Mouse (Mus musculus): ENCODE data around the gene Tspan18.
A peak's percentile ranks its signal among the peaks of the same experiment; 100 is the strongest.

Gene Tspan18

DNA sequence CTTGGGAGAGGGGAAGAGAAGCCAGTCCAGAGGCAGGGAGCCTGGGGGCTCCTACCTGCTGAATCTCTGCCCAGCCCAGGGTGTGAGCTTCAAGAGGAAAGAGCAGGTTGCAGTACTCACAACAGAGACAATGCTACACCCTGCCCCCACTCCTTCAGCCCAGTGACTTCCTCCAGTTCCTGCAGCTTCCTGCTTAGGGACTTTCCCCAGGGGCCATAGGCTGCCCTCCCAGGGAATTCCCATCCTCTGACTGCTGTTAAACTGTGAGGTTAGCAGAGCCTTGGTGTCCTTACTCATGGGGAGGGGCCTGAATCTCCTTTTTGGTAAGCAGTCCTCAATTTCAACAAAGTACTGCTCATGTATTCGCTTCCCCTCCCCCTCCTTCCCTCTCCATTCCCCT lies 120.1 kb downstream of the Tspan18 start:
- peak; percentile 46 for DNase-seq

DNA sequence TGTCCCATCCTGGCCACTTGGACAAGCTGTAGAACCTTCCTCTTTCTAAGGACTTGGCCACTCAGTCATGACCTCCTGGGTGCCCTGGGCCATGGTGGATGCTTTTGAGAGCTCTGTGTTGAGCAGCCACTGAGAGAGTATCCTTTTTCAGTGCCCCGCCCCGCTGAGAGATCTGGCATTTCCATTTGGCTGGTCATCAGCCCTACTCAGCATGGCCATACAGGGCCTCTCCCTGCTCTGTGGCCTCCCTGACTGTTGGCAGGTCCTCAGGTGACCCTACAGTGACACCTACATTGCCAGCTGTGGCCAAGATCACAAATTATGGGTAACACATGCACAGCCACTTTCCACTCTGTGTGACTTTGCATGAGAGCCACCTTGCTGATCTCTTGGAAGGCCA lies 121.4 kb downstream of the Tspan18 start:
- DNase-seq: peak; percentile 19

DNA sequence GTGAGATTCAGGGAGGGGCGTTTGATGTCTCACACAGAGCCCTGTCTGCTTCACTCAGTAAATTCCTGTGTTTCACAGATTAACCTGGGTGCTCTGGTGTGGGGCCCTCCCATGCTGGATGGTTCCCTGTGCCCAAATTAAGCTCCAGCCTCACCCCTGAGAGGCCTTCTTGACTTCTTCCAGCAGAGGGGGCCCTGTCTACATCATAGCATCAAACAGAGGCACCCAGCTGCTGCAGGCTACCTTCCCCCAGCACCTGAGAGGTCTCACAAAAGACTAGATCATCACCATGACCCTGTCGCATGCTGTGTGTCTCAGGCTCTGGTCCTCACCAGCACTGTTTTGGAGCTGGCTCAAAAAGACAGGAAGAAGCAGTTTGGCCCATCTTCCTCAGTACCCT lies 121.9 kb downstream of the Tspan18 start:
- DNase-seq: peak; percentile 25

DNA sequence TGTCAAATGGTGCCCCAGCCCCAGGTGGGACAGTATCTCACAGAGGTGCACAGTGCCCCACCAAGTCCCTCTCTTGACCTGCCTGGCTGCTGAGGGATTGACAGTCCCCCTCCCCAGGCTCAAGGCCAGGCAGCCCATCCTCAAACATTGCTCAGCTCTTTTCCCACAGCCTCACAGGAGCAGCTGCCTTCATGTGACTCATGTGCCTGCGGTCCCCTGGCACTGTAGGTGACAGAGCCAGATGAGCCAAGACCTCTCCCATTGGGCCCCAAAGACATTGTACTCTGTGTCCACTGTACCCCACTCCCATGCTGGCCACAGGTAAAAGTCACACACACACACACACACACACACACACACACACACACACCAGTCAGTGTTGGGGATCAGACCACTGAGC lies 128.2 kb downstream of the Tspan18 start:
- DNase-seq: no peak

DNA sequence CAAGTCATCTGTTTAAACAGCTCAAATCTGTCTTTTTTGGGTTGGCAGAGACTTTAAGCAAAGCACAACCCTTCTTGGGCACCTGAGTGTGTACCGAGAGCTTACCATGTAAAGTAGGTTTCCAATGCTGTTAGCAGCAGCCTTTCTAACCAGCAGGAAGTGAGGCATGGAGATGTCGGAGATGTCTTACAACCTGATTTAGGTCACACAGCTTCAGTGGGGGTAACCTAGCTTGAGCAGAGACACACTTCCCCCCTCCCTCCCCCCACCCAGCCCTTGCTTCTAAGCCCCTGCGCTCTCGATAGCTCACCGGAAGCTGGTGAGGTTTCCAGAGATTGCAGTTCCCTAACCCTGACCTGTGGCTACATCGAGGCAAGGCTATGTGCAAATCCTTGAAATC lies 129.7 kb downstream of the Tspan18 start:
- no peak for DNase-seq

DNA sequence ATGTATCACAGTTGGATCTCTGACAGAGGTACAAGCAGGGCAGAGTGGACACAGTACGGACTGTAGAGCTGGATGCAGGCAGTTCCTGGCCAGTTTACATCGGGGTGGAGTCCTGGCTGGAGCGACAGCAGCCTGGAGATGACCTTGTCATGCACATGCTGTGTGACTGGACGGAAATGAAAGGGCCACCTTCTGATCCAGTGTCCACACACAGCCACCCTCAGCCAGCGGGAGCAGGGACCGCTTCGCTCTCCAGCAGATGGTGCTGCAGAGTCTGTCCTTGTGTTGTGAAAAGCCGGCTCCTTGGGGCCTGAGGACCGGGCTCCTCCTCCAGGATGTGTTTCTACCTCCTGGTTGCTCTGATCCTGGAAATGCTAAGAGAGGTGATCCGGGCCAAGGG lies 130.6 kb downstream of the Tspan18 start:
- DNase-seq: peak; percentile 88

DNA sequence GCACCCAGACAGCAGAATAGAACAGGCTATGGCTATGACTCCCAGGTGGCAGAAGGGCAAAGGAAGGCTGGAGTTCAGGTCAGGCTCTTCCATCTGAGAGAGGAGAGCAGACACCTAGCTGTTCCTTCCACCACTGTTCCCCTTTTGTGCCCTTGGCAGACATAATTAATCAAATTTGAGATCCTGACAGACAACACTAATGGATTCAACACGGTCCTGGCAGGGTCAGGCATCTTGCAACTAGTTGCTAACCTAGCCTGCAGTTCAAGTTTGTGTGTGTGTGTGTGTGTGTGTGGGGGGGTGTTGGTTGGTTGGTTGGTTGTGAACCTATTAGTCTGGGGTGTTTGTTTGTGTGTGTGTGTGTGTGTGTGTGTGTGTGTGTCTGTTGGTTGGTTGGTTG lies 131.5 kb downstream of the Tspan18 start:
- no peak for DNase-seq

DNA sequence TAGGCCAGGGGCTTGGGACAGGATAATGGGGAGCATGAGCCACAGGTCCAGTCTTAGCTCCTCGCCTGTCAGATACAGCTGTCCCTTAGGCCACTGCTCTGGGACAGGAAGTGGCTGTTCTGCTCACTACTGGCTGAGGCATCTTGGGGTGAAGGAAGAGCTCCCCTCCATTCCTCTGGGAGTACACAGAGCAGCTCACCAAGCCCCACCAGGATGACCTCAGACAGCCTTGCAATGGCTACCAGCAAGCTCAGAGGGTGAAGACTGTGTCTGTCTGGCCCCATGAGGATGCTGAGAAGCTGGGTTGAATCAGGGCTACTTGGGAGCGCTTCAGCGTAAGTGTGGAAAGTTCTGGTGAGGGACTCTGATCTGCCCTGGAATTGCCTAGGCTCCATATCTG lies 132.3 kb downstream of the Tspan18 start:
- no peak for DNase-seq

DNA sequence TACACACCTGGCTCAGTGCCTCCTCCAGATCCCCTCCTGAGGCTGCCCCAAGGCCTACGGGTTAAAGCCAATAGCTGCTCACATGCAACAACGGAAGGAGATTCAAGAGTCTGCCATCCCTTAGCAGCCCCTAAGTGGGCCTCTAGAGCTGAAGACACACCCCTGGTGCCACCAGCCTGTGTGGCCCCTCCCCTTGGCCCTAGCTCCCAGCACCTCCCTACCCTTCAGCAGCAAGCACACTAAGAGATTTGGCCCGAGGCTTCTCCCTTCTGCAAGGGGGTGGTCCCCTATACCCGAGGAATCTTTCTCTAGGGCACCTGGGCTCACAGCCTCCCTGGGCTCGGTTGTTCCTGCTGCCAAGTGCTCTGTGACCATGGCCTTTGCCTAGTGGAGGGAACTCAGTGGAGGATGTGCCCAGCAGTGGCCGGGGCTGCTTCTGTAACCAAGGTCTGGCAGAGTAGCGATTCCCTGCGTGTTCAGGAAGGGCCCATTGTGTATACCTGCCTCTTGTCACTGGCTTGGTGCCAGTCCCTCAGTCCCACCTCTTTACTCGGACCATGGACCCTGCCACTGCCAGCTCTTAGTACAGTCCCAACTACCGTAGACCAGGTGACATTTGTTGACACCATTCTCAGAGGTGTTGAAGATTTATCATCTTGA lies 133.5 kb downstream of the Tspan18 start:
- DNase-seq: peak; percentile 42

DNA sequence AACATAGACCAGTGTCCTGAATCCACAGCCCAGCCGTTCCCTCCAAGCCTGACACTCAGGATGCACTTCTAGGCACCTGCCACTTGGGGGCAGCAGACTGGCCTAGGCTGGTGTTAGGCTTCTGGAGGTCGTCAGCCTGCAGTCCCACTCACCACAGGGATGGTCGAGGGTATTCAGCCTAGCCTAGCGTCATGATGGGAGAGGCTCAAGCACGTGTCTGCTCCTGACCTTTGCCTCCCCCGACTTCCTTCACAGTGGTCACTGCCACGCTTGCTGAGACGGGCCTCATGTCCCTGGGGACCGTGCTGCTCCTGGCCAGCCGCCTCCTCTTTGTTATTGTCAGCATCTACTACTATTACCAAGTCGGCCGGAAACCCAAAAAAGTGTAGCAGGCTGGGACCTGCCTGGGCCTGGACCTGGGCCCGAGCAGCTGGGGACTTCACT lies 134.8 kb downstream of the Tspan18 start:
- DNase-seq: peak; percentile 71

DNA sequence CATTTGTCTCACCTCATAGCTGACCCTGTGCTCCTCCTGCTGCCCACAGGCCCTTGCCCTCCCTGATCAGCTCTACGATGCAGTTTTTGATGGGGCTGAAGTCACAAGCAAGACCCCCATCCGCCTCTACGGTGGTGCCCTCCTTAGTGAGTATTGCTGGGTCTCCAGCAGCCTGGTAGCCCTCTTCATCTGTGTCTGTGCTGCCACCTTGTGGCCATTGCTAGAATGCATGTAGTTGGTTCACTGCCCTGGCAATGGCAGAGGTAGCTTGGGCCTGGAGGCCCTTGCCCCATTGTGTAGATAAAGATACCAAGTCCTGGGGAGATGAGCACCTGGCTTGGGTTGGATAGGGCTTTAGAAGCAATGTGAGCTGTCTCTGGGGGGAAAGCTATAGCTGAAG lies 135.5 kb downstream of the Tspan18 start:
- DNase-seq: peak; percentile 90

DNA sequence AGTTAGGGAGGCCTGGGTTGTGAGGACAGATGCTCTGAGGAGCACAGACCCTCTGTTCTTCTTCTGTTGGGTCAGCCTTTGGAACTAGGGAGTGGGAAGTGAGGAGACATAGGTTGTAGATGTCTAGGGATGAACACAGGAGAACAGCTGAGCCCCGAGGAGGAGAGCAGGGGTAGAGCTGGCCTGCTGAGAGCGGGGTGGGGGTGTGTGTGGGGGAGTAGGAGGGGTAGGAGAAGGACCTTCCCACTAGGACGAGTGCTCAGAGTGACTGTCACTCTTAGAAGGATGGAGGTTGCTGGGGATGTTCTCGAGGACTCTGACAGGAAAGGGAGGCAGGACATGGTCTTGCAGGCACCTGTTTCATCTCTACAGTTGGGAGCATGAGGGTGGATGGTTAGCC lies 140.5 kb downstream of the Tspan18 start:
- no peak for DNase-seq

DNA sequence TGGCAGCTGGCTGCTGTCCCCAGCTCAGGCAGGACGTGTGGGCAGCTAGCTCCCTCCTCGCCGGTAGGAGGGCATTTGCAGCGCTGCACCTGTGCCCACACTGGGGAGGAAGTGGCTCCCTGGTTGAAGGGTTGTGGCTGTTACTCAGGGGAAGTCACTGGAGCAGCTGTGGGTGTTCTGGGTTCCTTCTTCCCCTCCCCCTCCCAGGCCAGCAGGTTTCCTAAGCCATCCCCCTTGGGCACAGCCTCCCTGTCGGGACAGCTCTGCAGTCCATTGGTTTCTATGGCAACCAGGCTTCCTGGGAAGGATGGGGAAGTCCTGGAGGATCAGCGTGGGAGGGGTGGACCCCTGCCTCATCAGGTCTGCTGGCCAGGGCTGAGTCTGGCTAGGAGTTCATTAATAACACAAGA lies 141.6 kb downstream of the Tspan18 start:
- DNase-seq: no peak

DNA sequence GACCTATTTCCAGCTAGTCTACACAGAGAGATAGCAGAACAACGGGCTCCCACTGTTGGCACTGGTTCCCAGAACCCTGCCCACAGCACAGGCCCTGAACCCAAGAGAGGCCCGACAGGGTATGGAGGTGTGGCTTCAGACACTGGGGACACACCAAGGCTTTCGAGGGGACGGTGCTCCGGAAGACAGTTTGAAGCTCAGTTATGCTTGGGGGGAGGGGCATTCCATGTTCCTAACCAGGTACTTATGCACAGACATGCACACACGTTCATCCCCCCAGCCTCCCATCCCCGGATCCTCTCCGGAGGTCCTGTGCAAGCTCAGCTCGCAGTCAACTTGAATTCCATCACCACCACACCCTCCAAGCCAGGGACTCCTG lies 142.1 kb downstream of the Tspan18 start:
- DNase-seq: no peak

DNA sequence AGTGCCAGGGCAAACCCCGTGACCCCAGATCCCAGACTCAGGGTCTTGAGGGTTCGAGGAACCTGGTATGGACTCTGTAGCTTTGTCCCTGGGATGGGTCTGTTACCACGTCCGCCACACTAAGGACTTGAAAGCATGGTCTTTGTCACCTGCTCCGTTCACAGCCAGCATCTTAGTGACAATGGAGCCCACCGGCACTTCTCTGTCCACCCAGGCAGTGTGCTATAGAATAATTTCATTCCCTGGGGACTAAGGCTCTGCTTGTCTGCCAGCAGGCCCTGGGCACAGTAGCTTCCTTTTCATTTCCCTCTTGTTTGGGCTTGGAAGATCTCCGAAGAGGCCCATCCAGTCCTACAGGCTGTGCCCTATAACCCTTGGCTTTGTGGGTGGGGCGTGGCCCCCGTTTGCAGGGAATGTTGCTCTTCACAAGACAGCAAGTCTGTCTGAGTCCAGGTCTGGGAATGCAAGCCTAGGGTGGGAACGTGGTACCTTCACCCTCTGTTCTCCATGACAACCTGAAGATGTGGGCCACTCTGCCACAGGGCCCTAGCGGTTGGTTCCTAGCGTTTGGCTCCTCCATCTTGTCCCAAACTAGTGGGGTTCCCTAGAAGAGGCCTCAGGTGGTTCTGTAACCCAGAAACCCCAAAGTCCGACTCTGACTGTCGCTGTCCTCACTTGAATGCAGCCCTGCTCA lies 142.7 kb downstream of the Tspan18 start:
- DNase-seq: no peak

DNA sequence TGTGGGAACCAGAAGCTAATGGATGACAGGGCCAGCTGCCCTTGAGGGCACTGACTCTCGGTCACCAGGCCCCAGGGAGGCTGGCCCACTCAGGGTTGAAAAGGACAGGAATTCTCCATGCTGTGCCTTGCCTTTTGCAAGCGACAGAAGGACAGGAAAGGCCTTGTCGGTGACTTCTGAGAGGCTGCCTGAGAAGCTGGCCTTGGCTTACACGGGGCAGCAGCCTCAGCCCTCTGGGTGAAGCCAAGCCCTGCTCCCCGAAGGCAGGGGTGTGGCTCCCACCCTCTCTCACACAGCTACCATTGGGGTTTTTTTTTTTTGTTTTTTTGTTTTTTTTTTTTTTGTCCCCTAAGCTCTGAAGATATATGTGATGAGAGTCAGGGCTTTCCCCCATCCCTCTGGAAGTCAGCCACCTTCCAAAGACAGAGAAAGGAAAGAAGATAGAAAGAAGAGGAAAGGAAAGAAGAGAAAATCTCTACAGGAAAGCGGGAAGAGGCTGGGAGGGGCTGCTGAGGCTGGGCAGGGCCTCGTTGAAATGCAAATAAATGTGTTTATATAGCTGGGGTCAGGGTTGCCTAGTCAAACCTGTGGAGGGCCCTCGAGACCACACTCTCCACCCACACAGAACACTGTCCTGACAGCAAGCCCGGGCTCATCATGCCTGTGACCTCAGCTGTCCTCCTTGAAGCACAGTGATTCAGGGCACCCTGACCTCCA lies 143.4 kb downstream of the Tspan18 start:
- no peak for DNase-seq

DNA sequence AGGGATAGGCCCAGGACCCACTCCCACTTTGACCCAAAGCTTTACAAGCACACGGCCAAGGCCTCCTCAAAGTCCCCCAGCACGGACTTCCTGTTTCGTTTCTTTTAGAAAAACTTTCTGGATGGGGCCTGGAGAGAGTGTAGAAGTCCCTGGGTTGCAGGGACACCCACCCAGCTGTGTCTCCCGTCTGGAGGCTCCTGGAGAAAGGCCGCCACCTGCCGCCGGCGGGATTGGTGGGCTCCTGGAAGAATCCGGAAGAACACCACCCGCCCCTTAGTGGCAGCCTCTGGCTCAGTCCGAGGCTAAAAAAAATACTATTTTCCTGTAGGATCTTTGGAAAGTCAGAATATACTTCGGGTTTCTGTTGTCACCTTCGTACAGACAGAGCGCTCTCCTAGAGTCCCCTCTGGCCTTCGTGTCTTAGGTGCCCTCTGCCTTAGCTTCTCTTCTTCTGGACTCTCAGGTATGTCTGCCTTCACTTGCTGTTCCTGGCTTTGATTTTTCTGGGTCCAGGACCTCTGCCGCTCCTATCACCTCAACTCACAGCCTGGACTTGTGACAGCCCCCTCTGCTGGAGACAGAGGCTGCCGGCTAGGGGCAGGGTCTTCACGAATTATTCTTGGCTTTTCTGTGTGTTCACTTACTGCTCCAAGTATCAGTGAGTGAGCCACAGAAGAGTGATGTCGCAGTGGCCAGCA lies 145.4 kb downstream of the Tspan18 start:
- DNase-seq: no peak

DNA sequence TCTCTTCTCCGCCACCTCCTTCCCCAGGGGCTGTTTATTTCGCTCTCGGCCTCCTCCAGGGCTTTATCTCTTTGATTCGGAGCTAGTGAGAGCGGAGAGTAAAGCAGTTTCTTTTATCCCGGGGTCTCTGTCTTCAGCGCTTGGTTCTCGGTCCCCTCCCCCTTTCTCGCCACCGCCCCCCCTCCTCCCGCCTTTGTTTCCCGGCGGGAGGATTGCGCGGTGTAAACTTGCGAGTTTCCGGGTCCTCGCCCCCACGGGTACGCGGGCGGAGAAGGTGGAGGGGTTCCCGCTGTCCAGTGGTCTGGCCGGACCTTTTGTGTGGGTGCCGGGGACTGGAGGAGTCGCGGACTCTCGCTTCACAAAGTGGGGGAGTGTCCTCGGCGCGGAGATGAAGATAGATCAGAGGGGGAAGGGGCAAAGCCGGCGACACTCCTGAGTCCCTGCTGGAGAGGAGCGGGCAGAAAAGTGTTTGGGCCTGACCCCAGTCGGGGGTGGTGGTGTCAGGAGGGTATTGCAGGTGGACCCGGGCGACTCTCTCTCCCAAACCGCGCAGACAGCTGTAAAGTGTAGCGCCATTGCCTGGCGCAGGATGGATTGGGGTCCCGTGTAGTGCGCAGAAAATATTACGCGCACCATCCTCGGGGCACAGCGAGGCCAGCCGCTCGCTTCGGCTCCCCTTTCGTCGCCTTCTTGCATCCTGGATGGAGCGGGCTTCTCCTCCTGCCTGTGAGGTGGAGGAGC lies 146.1 kb downstream of the Tspan18 start:
- DNase-seq: peak; percentile 60

DNA sequence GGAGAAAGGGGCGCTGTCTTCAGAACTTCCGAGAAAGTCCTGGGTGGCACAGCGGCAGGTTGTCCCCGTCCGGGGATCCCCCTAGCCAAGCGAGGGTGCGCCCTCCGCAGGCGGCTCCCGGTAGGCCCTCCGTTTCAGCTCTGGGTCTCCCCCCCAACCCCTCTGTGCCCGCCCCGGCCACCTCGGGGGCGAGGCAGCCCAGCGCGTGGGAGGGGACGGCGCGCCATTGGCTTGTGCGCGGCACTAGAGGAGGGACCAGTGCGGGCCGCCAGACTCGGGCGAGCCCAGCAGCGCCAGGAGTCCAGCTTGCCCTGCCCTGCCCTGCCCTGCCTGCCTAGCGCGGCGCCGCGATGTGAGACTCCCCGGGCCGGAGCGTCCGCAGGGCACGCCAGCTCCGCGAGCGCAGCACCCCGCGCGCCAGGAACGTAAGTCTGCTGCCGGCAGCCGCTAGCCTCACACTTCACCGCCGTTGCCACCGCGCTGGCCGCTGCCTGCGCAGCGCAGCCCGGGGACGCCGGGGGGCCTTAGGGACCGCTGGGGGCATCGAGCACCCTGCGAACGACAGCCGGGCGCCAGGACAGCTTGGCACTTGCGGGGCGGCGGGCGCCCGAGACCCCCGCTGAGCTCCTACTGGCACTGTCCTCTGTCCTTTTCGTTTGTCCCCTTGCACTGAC lies 146.8 kb downstream of the Tspan18 start, which contains the start of gene Trp53i11:
TSS of gene Trp53i11 (plus strand) at position 226 of the 674 bp plus-strand sequence.
- peak; percentile 92 for DNase-seq

DNA sequence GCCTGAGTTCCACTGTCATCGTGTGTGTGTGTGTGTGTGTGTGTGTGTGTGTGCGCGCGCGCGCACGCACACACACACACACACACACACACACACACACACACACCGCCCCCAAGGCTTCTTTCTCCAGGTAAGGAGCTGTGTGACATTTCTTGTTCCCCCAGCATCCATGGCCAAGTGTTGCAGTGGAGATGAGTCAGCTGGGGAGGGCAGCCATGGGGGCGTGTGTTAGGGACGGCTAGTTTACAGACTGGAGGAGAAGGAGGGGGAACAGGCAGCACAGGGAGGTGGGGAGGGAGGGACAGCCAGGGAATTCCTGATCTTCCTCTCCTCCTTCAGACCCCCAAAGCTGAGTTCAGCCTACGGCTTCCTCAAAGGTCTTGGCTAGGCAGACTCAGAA lies 151.4 kb downstream of the Tspan18 start:
- DNase-seq: no peak

DNA sequence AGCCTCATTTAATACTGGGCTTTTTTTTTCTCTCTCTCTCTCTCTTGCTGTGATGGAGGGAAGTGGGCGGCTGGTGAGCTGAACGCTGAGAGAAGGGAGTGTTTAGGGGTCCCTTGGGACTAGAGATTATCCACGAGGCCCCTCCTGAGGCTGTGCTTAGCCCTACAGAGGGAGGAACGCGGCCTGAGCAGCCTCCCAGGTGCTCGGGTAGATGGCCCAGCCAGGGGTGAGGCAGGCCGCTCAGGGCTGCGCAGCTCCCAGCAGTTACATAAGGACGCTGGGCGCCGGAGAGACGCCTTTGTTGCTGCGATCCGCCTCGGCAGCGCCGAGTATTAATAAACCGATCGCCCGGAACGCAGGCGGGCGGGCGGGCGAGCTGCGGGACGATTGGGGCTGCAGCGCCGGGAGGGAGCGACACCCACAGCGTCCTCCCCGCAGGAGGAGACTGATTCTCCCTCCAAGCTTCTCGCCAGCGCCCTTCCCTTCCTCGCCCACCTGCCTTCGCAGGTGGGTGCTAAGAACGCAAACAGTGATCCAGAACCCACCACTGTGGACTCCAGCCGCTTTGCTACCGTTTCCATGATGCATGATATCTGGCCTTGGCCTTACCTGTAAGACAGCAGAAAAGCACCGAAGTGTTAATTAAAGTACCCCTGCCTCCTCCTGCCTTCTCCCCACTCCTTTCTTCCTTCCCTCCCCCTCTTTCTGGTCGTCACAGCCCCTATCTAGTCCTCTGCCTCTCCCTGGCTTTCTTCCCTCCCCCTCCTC lies 154.0 kb downstream of the Tspan18 start:
- peak; percentile 74 for DNase-seq

Measured in cerebellum, adult 9-11 months (tissue).